Mouse (Mus musculus) MEL (cell line): ENCODE measurements around the gene Homez. TPM values are rescaled to one million over a fixed set of nuclear protein-coding genes. Genes with fewer than 3 reads are reported as not detected.

Experiments
- DNase-seq: peaks from one replicate; pipeline ENCODE4 v3.0.0; 2011; ENCODE audit warnings: low read depth, low spot score
- H3K27ac ChIP-seq: 2 replicates; pipeline ENCODE4 v1.5.1; 2012; ENCODE audit warnings: low read depth, mild to moderate bottlenecking, control low read depth, low read length, moderate library complexity; ENCODE audit not compliant: control insufficient read depth
- H3K27me3 ChIP-seq, 2 experiments: fragments of 150-350 bp in 1 of 2; sonication (generic) in 1 of 2; 2 replicates each; pipeline ENCODE4 v1.6.1; 2012; ENCODE audit warnings: low read length in 2 of 2, mild to moderate bottlenecking in 2 of 2, improper control_type of control experiment in 1 of 2, moderate library complexity in 1 of 2; ENCODE audit not compliant: insufficient read depth in 2 of 2, control insufficient read depth in 1 of 2
- H3K36me3 ChIP-seq, 2 experiments: 2 replicates each; pipeline ENCODE4 v1.6.1; 2012 to 2014; ENCODE audit warnings: low read length in 2 of 2, improper control_type of control experiment in 1 of 2, inconsistent platforms in 1 of 2, mild to moderate bottlenecking in 1 of 2; ENCODE audit not compliant: insufficient read depth in 2 of 2, control insufficient read depth in 1 of 2
- H3K4me1 ChIP-seq, 2 experiments: fragments of 150-350 bp in 1 of 2; sonication (generic) in 1 of 2; 2 replicates each; pipeline ENCODE4 v1.6.1; 2012; ENCODE audit warnings: low read length in 2 of 2, improper control_type of control experiment in 1 of 2, mild to moderate bottlenecking in 1 of 2; ENCODE audit not compliant: insufficient read depth in 2 of 2, control insufficient read depth in 1 of 2
- H3K4me3 ChIP-seq, 2 experiments: fragments of 150-350 bp in 1 of 2; sonication (generic) in 1 of 2; 2 replicates each; pipeline ENCODE4 v1.5.1; 2012; ENCODE audit warnings: low read depth in 2 of 2, low read length in 2 of 2, mild to moderate bottlenecking in 2 of 2, moderate library complexity in 2 of 2, control low read depth in 1 of 2, improper control_type of control experiment in 1 of 2; ENCODE audit not compliant: control insufficient read depth in 1 of 2, insufficient read depth in 1 of 2
- H3K79me2 ChIP-seq: 2 replicates; pipeline ENCODE4 v1.6.1; 2012; ENCODE audit warnings: mild to moderate bottlenecking, low read length, moderate library complexity; ENCODE audit not compliant: control insufficient read depth, poor library complexity, insufficient read depth
- H3K9ac ChIP-seq: 2 replicates; pipeline ENCODE4 v1.6.1; 2012; ENCODE audit warnings: low read depth, mild to moderate bottlenecking, control low read depth, low read length, moderate library complexity; ENCODE audit not compliant: control insufficient read depth, poor library complexity, severe bottlenecking
- H3K9me3 ChIP-seq: fragments of 150-350 bp; sonication (generic); replicated peaks from 2 replicates; pipeline ENCODE4 v1.6.1; 2012; ENCODE audit warnings: mild to moderate bottlenecking, low read length, improper control_type of control experiment, moderate library complexity; ENCODE audit not compliant: insufficient read depth
- CHD1 ChIP-seq: IDR thresholded peaks from 2 replicates; pipeline ENCODE4 v1.6.1; 2012; ENCODE audit warnings: low read depth, mild to moderate bottlenecking, inconsistent platforms, low read length, improper control_type of control experiment
- ELF1 ChIP-seq: IDR thresholded peaks from 2 replicates; pipeline ENCODE4 v1.6.1; 2014; ENCODE audit warnings: low read depth, mild to moderate bottlenecking, inconsistent platforms, low read length, improper control_type of control experiment, moderate library complexity
- EP300 ChIP-seq, 2 experiments: IDR thresholded peaks; 2 replicates each; pipeline ENCODE4 v1.6.1; 2011; ENCODE audit warnings: improper control_type of control experiment in 2 of 2, low read length in 2 of 2, low read depth in 1 of 2, mild to moderate bottlenecking in 1 of 2
- ETS1 ChIP-seq: IDR thresholded peaks from 2 replicates; pipeline ENCODE4 v1.6.1; 2012; ENCODE audit warnings: low read depth, mild to moderate bottlenecking, inconsistent platforms, low read length, improper control_type of control experiment, moderate library complexity
- GABPA ChIP-seq: IDR thresholded peaks from 2 replicates; pipeline ENCODE4 v1.6.1; 2012; ENCODE audit warnings: low read depth, mild to moderate bottlenecking, inconsistent platforms, low read length, improper control_type of control experiment, moderate library complexity
- JUND ChIP-seq: IDR thresholded peaks from 2 replicates; pipeline ENCODE4 v1.6.1; 2011; ENCODE audit warnings: low read depth, mild to moderate bottlenecking, improper control_type of control experiment, low read length
- KAT2A ChIP-seq: conservative IDR thresholded peaks from 2 replicates; pipeline ENCODE4 v1.6.1; 2012; ENCODE audit warnings: low read depth, low read length, improper control_type of control experiment, inconsistent platforms
- MEF2A ChIP-seq: IDR thresholded peaks from 2 replicates; pipeline ENCODE4 v1.6.1; 2014; ENCODE audit warnings: low read depth, mild to moderate bottlenecking, inconsistent platforms, low read length, improper control_type of control experiment; ENCODE audit not compliant: poor library complexity, insufficient replicate concordance, severe bottlenecking; ENCODE audit errors: extremely low read depth
- NELFE ChIP-seq: IDR thresholded peaks from 2 replicates; pipeline ENCODE4 v1.6.1; 2011; ENCODE audit warnings: low read depth, low read length, improper control_type of control experiment
- POLR2AphosphoS2 ChIP-seq: IDR thresholded peaks from 2 replicates; pipeline ENCODE4 v1.6.1; 2011; ENCODE audit warnings: low read length, improper control_type of control experiment
- RCOR1 ChIP-seq: IDR thresholded peaks from 2 replicates; pipeline ENCODE4 v1.6.1; 2012; ENCODE audit warnings: low read depth, mild to moderate bottlenecking, inconsistent platforms, low read length, improper control_type of control experiment
- SMC3 ChIP-seq: IDR thresholded peaks from 2 replicates; pipeline ENCODE4 v1.6.1; 2011; ENCODE audit warnings: low read depth, low read length, improper control_type of control experiment
- TAL1 ChIP-seq: IDR thresholded peaks from 2 replicates; pipeline ENCODE4 v1.6.1; 2012; ENCODE audit warnings: mild to moderate bottlenecking, inconsistent platforms, low read length, moderate library complexity, mixed read lengths
- ZKSCAN1 ChIP-seq: IDR thresholded peaks from 2 replicates; pipeline ENCODE4 v1.6.1; 2012; ENCODE audit warnings: low read depth, mild to moderate bottlenecking, inconsistent platforms, low read length, improper control_type of control experiment, moderate library complexity
- ZMIZ1 ChIP-seq: IDR thresholded peaks from 2 replicates; pipeline ENCODE4 v1.6.1; 2012; ENCODE audit warnings: low read depth, mild to moderate bottlenecking, inconsistent platforms, low read length, improper control_type of control experiment, moderate library complexity
- ZNF384 ChIP-seq: IDR thresholded peaks from 2 replicates; pipeline ENCODE4 v1.6.1; 2012; ENCODE audit warnings: low read depth, mild to moderate bottlenecking, inconsistent platforms, low read length, improper control_type of control experiment
- polyA plus RNA-seq, 2 experiments: library from polyadenylated mRNA; stranded (reverse) in 1 of 2; unstranded in 1 of 2; fragments of >175 nt in 1 of 2; fragments of >200 nt in 1 of 2; gene quantifications; 2 replicates each; pipeline versions ENCODE4 v1.2.1 to v1.2.4; 2012; ENCODE audit warnings: low replicate concordance in 2 of 2, low read depth in 1 of 2; ENCODE audit not compliant: insufficient read length in 2 of 2, insufficient read depth in 1 of 2, missing spikeins in 1 of 2
- total RNA-seq: library from RNA; depleted of rRNA; stranded (reverse); fragments of 300-350 nt; gene quantifications from 2 replicates; pipeline ENCODE4 v1.2.3, GENCODE M21; 2012

The Homez gene
- total and polyA plus RNA-seq, 3 experiments = 4.9 to 8.5 TPM; not detected in 1

DNA sequence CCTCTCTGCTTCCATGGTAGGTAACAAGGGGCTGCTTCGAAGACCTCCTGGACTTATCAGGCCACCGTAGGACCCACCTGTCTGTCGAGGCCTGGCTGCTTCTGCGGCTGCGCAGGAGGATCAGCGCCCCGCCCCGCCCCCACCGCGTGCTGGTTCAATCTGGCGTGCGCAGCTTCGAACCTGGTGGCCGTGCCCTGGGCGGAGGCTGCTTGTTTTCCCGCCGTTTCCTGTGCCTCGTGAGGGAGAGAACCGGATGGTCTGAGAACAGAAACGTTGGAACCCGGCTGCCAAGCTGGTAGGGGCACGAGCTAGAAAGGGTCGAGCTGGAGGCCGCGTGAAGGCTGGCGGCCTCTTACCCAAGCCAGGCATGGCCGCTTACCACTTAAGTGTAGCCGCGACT lies 56.8 kb downstream of the Homez start, which contains the start of gene Rnf212b:
Gene Rnf212b (plus strand): TSS at position 151 of the 400 bp plus-strand sequence.
- Histone ChIP-seq H3K27me3 (no peaks in the 10 kb centered on the region), H3K27ac (no peak within 1 kb of the TSS), H3K79me2 (no peaks in the 10 kb centered on the region), H3K4me3 (no peak within 1 kb of the TSS), H3K4me1 (peaks cover 2 to 10% of the 10 kb centered on the region in 2 experiments), H3K36me3 (peaks cover 0 to 13% of the 10 kb centered on the region in 2 experiments; a peak in 2 of 4 replicates), H3K9ac (no peak within 1 kb of the TSS), H3K9me3 (no peaks in the 10 kb centered on the region)
- DNase-seq = no peak
- no peak for TF ChIP-seq ZKSCAN1
- no peak for TF ChIP-seq SMC3
- TF ChIP-seq POLR2AphosphoS2 = no peak
- TF ChIP-seq JUND = no peak
- no peak for TF ChIP-seq ZMIZ1
- no peak for TF ChIP-seq ELF1
- no peak for TF ChIP-seq KAT2A
- no peak for TF ChIP-seq NELFE
- no peak for TF ChIP-seq ETS1
- no peak for TF ChIP-seq TAL1
- no peak for TF ChIP-seq RCOR1
- no peak for TF ChIP-seq GABPA
- TF ChIP-seq ZNF384 = no peak
- no peak for TF ChIP-seq CHD1

DNA sequence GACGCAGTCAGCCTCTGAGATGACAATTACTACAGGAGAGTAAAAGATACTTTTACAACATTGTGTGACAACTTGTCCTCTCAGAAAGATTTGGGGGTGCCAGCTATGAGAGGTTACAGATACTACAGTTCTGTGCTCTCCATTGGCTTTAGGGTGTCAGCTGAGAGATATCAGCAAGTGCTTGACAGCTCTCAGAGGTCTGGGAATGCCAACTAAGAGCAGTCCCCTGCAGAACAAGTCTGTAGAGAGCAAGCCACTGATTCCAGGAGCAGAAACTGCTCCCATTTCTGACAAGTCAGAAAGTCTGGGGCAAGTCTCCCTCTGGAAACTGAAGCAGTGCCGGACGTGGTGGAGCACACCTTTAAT lies 61.1 kb downstream of the Homez start:
- Histone ChIP-seq H3K36me3 (peaks cover 0 to 10% of the 10 kb centered on the region in 2 experiments; a peak in 2 of 4 replicates), H3K9me3 (no peaks in the 10 kb centered on the region), H3K79me2 (no peaks in the 10 kb centered on the region), H3K4me3 (no peak overlapping the region), H3K9ac (no peak overlapping the region), H3K27ac (peak overlapping the region; percentile 94), H3K27me3 (no peaks in the 10 kb centered on the region), H3K4me1 (peaks cover 9% of the 10 kb centered on the region in 2 experiments)
- peak; percentile 3 to 5 for TF ChIP-seq EP300 (IDR thresholded peaks at IDR 0.05; ENCODE audit: low read depth in 1 of 2, low read length in 2 of 2)
- TF ChIP-seq MEF2A = no peak
- 0 out of 2 replicates have a peak, but pooled peaks have one; percentile 5 for TF ChIP-seq RCOR1
- no peak for DNase-seq
